25 mouse cellular contexts compared by ENCODE assay signal in genomic region chr4:130881336-130881735, GRCm38 (mm10).
"Had no signal": no experiment of that assay in that cellular context is flagged by ENCODE, and none has a peak within 500 bp of the region (broad histone marks: within the 10 kb centered on the region; RNA-seq: fewer than 3 reads in every experiment).

No protein-coding gene starts in this region.

- DNase-seq: gastrocnemius, postnatal 14 days; gastrocnemius, postnatal 36 days; heart, adult 11 months; heart, adult 2 months; heart, postnatal 14 days; heart, postnatal 36 days; kidney, adult 11 months; kidney, adult 2 months; kidney, adult 9 months; kidney, postnatal 25 days; kidney, postnatal 4 days; layer of hippocampus, adult 9-11 months; left cerebral cortex, postnatal 4 days had no signal

- H3K27me3 ChIP-seq: limb, embryonic 15.5 days had no signal

- H3K27ac ChIP-seq: heart, adult 2 months; heart, embryonic 13.5 days; heart, embryonic 15.5 days; hindbrain, embryonic 13.5 days; hindbrain, embryonic 15.5 days; hindbrain, postnatal 0 days; kidney, embryonic 15.5 days; kidney, postnatal 0 days; left cerebral cortex, adult 2 months; limb, embryonic 13.5 days; limb, embryonic 15.5 days; liver, embryonic 12.5 days; liver, embryonic 14.5 days had no signal

- H3K9me3 ChIP-seq: heart, embryonic 13.5 days; heart, embryonic 15.5 days; hindbrain, embryonic 13.5 days; hindbrain, embryonic 15.5 days; kidney, embryonic 15.5 days; limb, embryonic 13.5 days; limb, embryonic 15.5 days; liver, embryonic 12.5 days had no signal

- H3K4me3 ChIP-seq: heart, adult 2 months; heart, embryonic 13.5 days; heart, embryonic 15.5 days; hindbrain, embryonic 13.5 days; hindbrain, embryonic 15.5 days; kidney, embryonic 15.5 days; left cerebral cortex, adult 2 months; limb, embryonic 13.5 days; limb, embryonic 15.5 days; liver, embryonic 12.5 days had no signal

- H3K36me3 ChIP-seq: heart, embryonic 13.5 days; heart, embryonic 15.5 days; hindbrain, embryonic 13.5 days; hindbrain, embryonic 15.5 days; kidney, embryonic 15.5 days; limb, embryonic 13.5 days; limb, embryonic 15.5 days; liver, embryonic 12.5 days had no signal
